ENCODE assay signal across 9 mouse cellular contexts in the genomic region with DNA sequence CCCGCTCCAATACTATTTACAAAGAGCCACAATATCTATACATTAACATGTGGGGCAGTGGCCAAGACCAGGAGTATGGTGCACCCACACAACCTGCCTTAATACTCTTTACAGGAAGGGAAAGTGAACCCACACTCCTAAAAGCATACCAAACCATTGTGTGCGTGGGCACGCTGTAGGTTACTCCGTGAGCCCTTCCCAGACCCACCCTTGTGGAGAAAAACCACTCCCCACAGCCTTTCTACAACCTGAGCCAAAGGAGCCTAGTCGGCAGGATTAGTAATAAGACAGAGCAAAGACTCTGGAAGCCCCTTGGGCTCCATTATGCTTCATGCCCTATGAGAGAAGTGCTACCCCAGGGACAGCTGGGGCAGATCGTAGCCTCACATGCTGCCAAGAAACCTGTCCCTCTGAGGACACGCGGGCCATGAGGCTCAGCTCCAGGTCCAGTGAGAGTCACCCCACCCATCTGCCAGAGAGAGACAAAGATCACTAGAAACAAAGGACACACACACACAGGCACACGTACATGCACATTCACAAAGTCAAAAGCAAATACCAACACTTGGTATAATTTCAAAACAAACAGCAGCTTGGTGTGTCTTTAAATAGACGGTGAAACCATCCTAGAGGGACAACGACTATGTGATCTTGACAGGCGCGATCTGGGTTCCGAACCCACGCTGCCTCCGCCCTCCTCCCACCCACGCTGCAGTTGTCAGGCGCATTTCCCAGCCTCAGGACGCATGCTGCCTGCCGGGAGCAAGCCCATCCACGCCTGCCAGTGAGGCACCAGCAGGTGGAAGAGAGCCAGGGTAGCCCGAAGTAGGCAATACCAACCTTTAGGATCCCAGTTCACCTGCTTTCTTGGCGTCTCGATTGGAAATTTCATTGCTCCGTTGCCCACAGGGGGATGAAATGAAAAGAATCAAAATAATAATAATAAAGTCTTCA. TPM values are rescaled to one million over a fixed set of nuclear protein-coding genes. Genes with fewer than 3 reads are reported as not detected.
DNase-seq lines count a peak whose midpoint lies in the region; ATAC-seq and TF ChIP-seq lines count a peak whose summit lies in the region.
"Had no signal": no experiment of that assay in that cellular context is flagged by ENCODE, and none has a peak within 500 bp of the region (broad histone marks: within the 10 kb centered on the region; RNA-seq: fewer than 3 reads in every experiment).

No protein-coding gene starts in this region.

- no peak for TF ChIP-seq CTCF in heart, adult 2 months (IDR thresholded peaks at IDR 0.05)
- TF ChIP-seq CTCF in thymus, adult 2 months (IDR thresholded peaks at IDR 0.05; ENCODE audit: borderline replicate concordance, control insufficient read depth, extremely low read depth, insufficient read depth, low read length, poor library complexity): no peak

- TF ChIP-seq EP300 in heart, adult 2 months (IDR thresholded peaks at IDR 0.05; ENCODE audit: insufficient read depth, low read depth, low read length): no peak

- WGBS in heart, embryonic 15.5 days: 23% methylated on average over 25 of the region's 25 CpGs
- WGBS in heart, adult 2 months: 21% methylated on average over 25 of the region's 25 CpGs
- WGBS in forebrain, embryonic 16.5 days: 2% methylated on average over 25 of the region's 25 CpGs
- 45% methylated on average over 25 of the region's 25 CpGs for WGBS in thymus, adult 2 months

- no peak overlapping the region for H3K27ac ChIP-seq in heart, embryonic 15.5 days
- no peak overlapping the region for H3K27ac ChIP-seq in heart, adult 2 months
- H3K27ac ChIP-seq in forebrain, embryonic 16.5 days (ENCODE audit: low read length): peak overlapping the region; percentile 94
- no peak overlapping the region for H3K27ac ChIP-seq in thymus, adult 2 months (ENCODE audit: control insufficient read depth, insufficient read depth, low read length)

- H3ac ChIP-seq in myocyte (ENCODE audit: control insufficient read depth, insufficient read length): no peak overlapping the region

- no peak for TF ChIP-seq POLR2A in heart, adult 2 months (IDR thresholded peaks at IDR 0.05; ENCODE audit: insufficient read depth, low read depth, low read length)
- TF ChIP-seq POLR2A in myocyte (IDR thresholded peaks at IDR 0.05; ENCODE audit: insufficient read length, low read depth): no peak
- no peak for TF ChIP-seq POLR2A in thymus, adult 2 months (IDR thresholded peaks at IDR 0.05; ENCODE audit: control insufficient read depth, extremely low read depth, insufficient read depth, low read length, poor library complexity)

- peak overlapping the region; percentile 63 for H3K4me3 ChIP-seq in heart, embryonic 15.5 days
- no peak overlapping the region for H3K4me3 ChIP-seq in heart, adult 2 months
- peak overlapping the region; percentile 65 for H3K4me3 ChIP-seq in forebrain, embryonic 16.5 days (replicated peaks; ENCODE audit: low read length)
- H3K4me3 ChIP-seq in myocyte: no peak overlapping the region
- H3K4me3 ChIP-seq in thymus, adult 2 months (ENCODE audit: control insufficient read depth, insufficient read depth, low read length): no peak overlapping the region

- intact Hi-C loops in heart, adult 2 months (cut with DNase I): no loop called here

- H3K27me3 ChIP-seq in heart, embryonic 15.5 days: peaks cover 66% of the 10 kb centered on the region
- peaks cover 14% of the 10 kb centered on the region for H3K27me3 ChIP-seq in heart, adult 2 months (ENCODE audit: control insufficient read depth, insufficient read depth, low read length)
- no peaks in the 10 kb centered on the region for H3K27me3 ChIP-seq in forebrain, embryonic 16.5 days (replicated peaks; ENCODE audit: control insufficient read depth, insufficient read depth, low read length)
- peaks cover 70% of the 10 kb centered on the region for H3K27me3 ChIP-seq in myocyte (ENCODE audit: control insufficient read depth, insufficient read depth, insufficient read length)
- peaks cover 6% of the 10 kb centered on the region; the same call in 1 of the 2 replicates for H3K27me3 ChIP-seq in thymus, adult 2 months (ENCODE audit: control insufficient read depth, insufficient read depth, low read length)

- peaks cover 16% of the 10 kb centered on the region for H3K4me1 ChIP-seq in heart, embryonic 15.5 days (replicated peaks)
- H3K4me1 ChIP-seq in heart, adult 2 months (ENCODE audit: control insufficient read depth, insufficient read depth, low read length): no peaks in the 10 kb centered on the region
- peaks cover 59% of the 10 kb centered on the region for H3K4me1 ChIP-seq in forebrain, embryonic 16.5 days (replicated peaks; ENCODE audit: control insufficient read depth, insufficient read depth, low read length)
- no peaks in the 10 kb centered on the region; the same call in 1 of the 2 replicates for H3K4me1 ChIP-seq in thymus, adult 2 months (replicated peaks; ENCODE audit: control insufficient read depth, insufficient read depth, low read length)

- H3K9me3 ChIP-seq in heart, embryonic 15.5 days (replicated peaks): no peaks in the 10 kb centered on the region
- H3K9me3 ChIP-seq in forebrain, embryonic 16.5 days (ENCODE audit: control insufficient read depth, low read length): no peaks in the 10 kb centered on the region

- H3K9ac ChIP-seq in heart, embryonic 15.5 days: no peak overlapping the region
- H3K9ac ChIP-seq in heart, adult 2 months (ENCODE audit: low read depth, low read length): no peak overlapping the region
- peak overlapping the region; percentile 84 for H3K9ac ChIP-seq in forebrain, embryonic 16.5 days (replicated peaks; ENCODE audit: low read depth, low read length)

- no peak for ATAC-seq in heart, embryonic 15.5 days (replicated peaks; ENCODE audit: insufficient number of reproducible peaks, insufficient read depth, low FRiP score, low read depth)
- ATAC-seq in forebrain, embryonic 16.5 days: peak; percentile 57

- H3K79me2 ChIP-seq in heart, adult 2 months (replicated peaks; ENCODE audit: control insufficient read depth, insufficient read depth, low read length): no peaks in the 10 kb centered on the region
- H3K79me2 ChIP-seq in myocyte (ENCODE audit: control insufficient read depth, insufficient read depth): no peaks in the 10 kb centered on the region

- DNase-seq in heart, adult 2 months: no peak
- peak; percentile 92 for DNase-seq in cerebellum, adult 11-12 months
- peak; percentile 62 to 69 for DNase-seq in layer of hippocampus, postnatal 25 days (ENCODE audit: extremely low spot score in 1 of 2, low spot score in 1 of 2)
- no peak for DNase-seq in thymus, adult 2 months
- DNase-seq in T-cell, adult 2 months (ENCODE audit: low spot score): no peak

- no peaks in the 10 kb centered on the region for H3K36me3 ChIP-seq in heart, embryonic 15.5 days
- H3K36me3 ChIP-seq in heart, adult 2 months (ENCODE audit: control insufficient read depth, insufficient read depth, low read length): no peaks in the 10 kb centered on the region
- no peaks in the 10 kb centered on the region for H3K36me3 ChIP-seq in forebrain, embryonic 16.5 days (ENCODE audit: control insufficient read depth, insufficient read depth)
- no peaks in the 10 kb centered on the region for H3K36me3 ChIP-seq in myocyte (ENCODE audit: control insufficient read depth, insufficient read depth)
- H3K36me3 ChIP-seq in thymus, adult 2 months (ENCODE audit: control insufficient read depth, insufficient read depth, low read length): no peaks in the 10 kb centered on the region

- peak overlapping the region; percentile 98 for H3K4me2 ChIP-seq in heart, embryonic 15.5 days
- peak overlapping the region; percentile 66 for H3K4me2 ChIP-seq in forebrain, embryonic 16.5 days (ENCODE audit: low read length)
- H3K4me2 ChIP-seq in myocyte (ENCODE audit: low read depth): peak overlapping the region; percentile 14

TF ChIP-seq in myocyte, 11 proteins besides CTCF, POLR2A, EP300 and RAD21:
- no peak for TF ChIP-seq E2F4 (IDR thresholded peaks at IDR 0.05; ENCODE audit: insufficient read depth)
- no peak for TF ChIP-seq MAX (IDR thresholded peaks at IDR 0.05; ENCODE audit: low read depth)
- no peak for TF ChIP-seq USF1 (IDR thresholded peaks at IDR 0.05; ENCODE audit: low read depth)
- peak in 2 of 3 experiments; percentile 46 to 85 for TF ChIP-seq MYOD1 (IDR thresholded peaks at IDR 0.05; ENCODE audit: control insufficient read depth in 1 of 3, insufficient read length in 2 of 3, low read depth in 2 of 3)
- TF ChIP-seq TCF12 (IDR thresholded peaks at IDR 0.05; ENCODE audit: insufficient read depth, poor library complexity, severe bottlenecking): no peak
- TF ChIP-seq POLR2AphosphoS2 (IDR thresholded peaks at IDR 0.05; ENCODE audit: insufficient read length, low read depth): no peak
- no peak for TF ChIP-seq CEBPB (IDR thresholded peaks at IDR 0.05; ENCODE audit: insufficient read depth, poor library complexity, severe bottlenecking)
- TF ChIP-seq TCF3 (IDR thresholded peaks at IDR 0.05; ENCODE audit: insufficient read length, low read depth): no peak
- TF ChIP-seq SRF (IDR thresholded peaks at IDR 0.05; ENCODE audit: control insufficient read depth, insufficient read length, low read depth): no peak
- TF ChIP-seq MYOG (IDR thresholded peaks at IDR 0.05; ENCODE audit: control insufficient read depth in 1 of 3, insufficient read depth in 1 of 3, insufficient read length in 2 of 3, low read depth in 2 of 3): peak in 2 of 3 experiments; percentile 57 to 87
- no peak for TF ChIP-seq REST (IDR thresholded peaks at IDR 0.05; ENCODE audit: insufficient read depth, insufficient read length)

RNA-seq across cellular contexts. Expression of gene Kcnk10, which starts 4.5 kb away (rescaled TPM):
- polyA plus RNA-seq in heart, embryonic 15.5 days (2015; fragmentation: Nextera tagmentation; extraction: Ambion mirVana): 0.16 and 0.82 TPM in 2 replicates
- not detected for total RNA-seq in heart, adult 2 months (2021)
- 0.03 and 0.16 TPM in 2 replicates for polyA plus RNA-seq in heart, adult 2 months (2012; rRNA removed)
- polyA plus RNA-seq in forebrain, embryonic 16.5 days (2015; fragmentation: Nextera tagmentation; extraction: Ambion mirVana): 57.8 and 58.8 TPM in 2 replicates
- 10 to 100 TPM; 15.2 to 18.3 TPM for total RNA-seq in layer of hippocampus, postnatal 25 days (2021)
- polyA plus RNA-seq in myocyte (2012; fragmentation: generic; extraction: Trizol): not detected
- 0.04 and 0.12 TPM in 2 replicates for polyA plus RNA-seq in thymus, adult 2 months (2012; rRNA removed)
- polyA plus RNA-seq: liver, embryonic 16.5 days had no signal

RNA-seq across cellular contexts. Expression of gene Spata7, which starts 54.4 kb away (rescaled TPM):
- polyA plus RNA-seq in heart, embryonic 15.5 days (2015; fragmentation: Nextera tagmentation; extraction: Ambion mirVana): 10.6 and 10.9 TPM in 2 replicates
- total RNA-seq in heart, adult 2 months (2021): 1 to 10 TPM; 5.2 to 6.5 TPM
- 2.2 and 3.0 TPM in 2 replicates for polyA plus RNA-seq in heart, adult 2 months (2012; rRNA removed)
- polyA plus RNA-seq in forebrain, embryonic 16.5 days (2015; fragmentation: Nextera tagmentation; extraction: Ambion mirVana): 27.4 and 32.1 TPM in 2 replicates
- total RNA-seq in layer of hippocampus, postnatal 25 days (2021): 10 to 100 TPM; 24.6 to 30.2 TPM
- polyA plus RNA-seq in myocyte (2012; fragmentation: generic; extraction: Trizol): 3.8 TPM
- polyA plus RNA-seq in thymus, adult 2 months (2012; rRNA removed): 1.9 and 2.6 TPM in 2 replicates

Comparison
In these comparisons a context has a peak if more than half of its experiments do, and no peak if none do; other contexts are left out.
1. H3K4me3 ChIP-seq: peak in heart, embryonic 15.5 days (single experiment) and forebrain, embryonic 16.5 days (single experiment); none in heart, adult 2 months (single experiment), myocyte (single experiment) and thymus, adult 2 months (single experiment).
2. H3K4me2 ChIP-seq: peak in every context shown above with its lines; median percentile 98 in heart, embryonic 15.5 days; 66 in forebrain, embryonic 16.5 days; 14 in myocyte.
3. DNase-seq: peak in cerebellum, adult 11-12 months (single experiment) and layer of hippocampus, postnatal 25 days (2 of 2); none in heart, adult 2 months (0 of 2), thymus, adult 2 months (single experiment) and T-cell, adult 2 months (single experiment).
4. RNA of gene Kcnk10, which starts 4.5 kb away (polyA plus RNA-seq): 57.8 to 58.8 TPM in forebrain, embryonic 16.5 days; 0.16 to 0.82 TPM in heart, embryonic 15.5 days, 0.03 to 0.16 TPM in heart, adult 2 months, 0.04 to 0.12 TPM in thymus, adult 2 months and not detected in myocyte (single experiment); every median in the first group is over 10 times any median in the second.